Mouse (Mus musculus): ENCODE measurements around the gene Lnpk.

DNA sequence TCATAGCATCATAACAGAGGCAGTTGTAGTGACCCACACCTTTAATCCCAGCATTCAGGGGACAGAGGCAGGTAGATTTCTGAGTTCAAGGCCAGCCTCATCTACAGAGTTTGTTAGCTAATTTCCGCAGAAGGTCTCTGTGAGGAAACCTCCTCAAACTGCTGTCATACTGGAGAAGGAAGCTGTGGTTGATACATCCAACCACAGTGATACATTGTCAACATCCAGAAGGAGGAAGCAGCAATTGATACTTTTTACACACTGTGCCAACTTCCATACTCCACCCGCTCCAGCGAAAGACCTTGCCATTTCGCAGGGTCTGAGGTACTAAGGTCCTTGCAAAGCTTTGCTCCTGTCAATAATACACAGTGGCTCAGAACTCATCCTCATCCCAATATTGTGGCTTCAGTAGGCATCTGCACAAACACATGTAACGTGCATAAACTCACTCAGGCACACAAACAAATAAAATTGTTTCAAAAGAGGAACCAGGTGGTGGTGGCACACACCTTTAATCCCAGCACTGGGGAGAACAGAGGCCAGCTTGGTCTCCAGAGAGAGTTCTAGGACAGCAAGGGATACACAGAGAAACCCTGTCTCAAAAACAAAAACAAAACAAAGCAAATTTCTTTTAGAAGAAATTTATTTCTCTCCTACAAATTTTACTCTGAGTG is 27.0 kb upstream of the Lnpk start:
- TF ChIP-seq CTCF (IDR thresholded peaks at IDR 0.05; ENCODE audit: control insufficient read depth, insufficient read depth, insufficient read length), result no peak
- TF ChIP-seq CEBPB (IDR thresholded peaks at IDR 0.05; ENCODE audit: low read depth), result no peak
- no peak for TF ChIP-seq FOSL1 (IDR thresholded peaks at IDR 0.05; ENCODE audit: insufficient read depth, low read length, poor library complexity, severe bottlenecking)

All from C2C12 (cell line).